Mouse (Mus musculus) erythroblast, embryonic 14.5 days (primary cell): Measurements from ENCODE around the gene Pard3b. TPM values are rescaled to one million over a fixed set of nuclear protein-coding genes. Genes with fewer than 3 reads are reported as not detected.

Source experiments
- H3K27me3 ChIP-seq: 2 replicates; pipeline ENCODE4 v1.6.1; 2012; ENCODE audit warnings: inconsistent platforms; ENCODE audit not compliant: control insufficient read depth
- H3K36me3 ChIP-seq: 2 replicates; pipeline ENCODE4 v1.6.1; 2012; ENCODE audit warnings: mild to moderate bottlenecking, inconsistent platforms; ENCODE audit not compliant: control insufficient read depth
- H3K4me1 ChIP-seq: 2 replicates; pipeline ENCODE4 v1.6.1; 2012; ENCODE audit warnings: inconsistent platforms; ENCODE audit not compliant: control insufficient read depth
- H3K4me3 ChIP-seq: replicated peaks from 2 replicates; pipeline ENCODE3; 2012; ENCODE audit warnings: moderate library complexity, mild to moderate bottlenecking, inconsistent platforms
- H3K9me3 ChIP-seq: 2 replicates; pipeline ENCODE4 v1.6.1; 2012; ENCODE audit warnings: low read length, inconsistent platforms, mixed read lengths; ENCODE audit not compliant: control insufficient read depth
- GATA1 ChIP-seq: IDR thresholded peaks from 2 replicates; pipeline ENCODE4 v1.6.1; 2012; ENCODE audit warnings: low read length, inconsistent platforms, mixed read lengths
- TAL1 ChIP-seq: IDR thresholded peaks from 3 replicates; pipeline ENCODE4 v1.6.1; 2012; ENCODE audit warnings: low read length, inconsistent platforms, mixed read lengths
- polyA plus RNA-seq: library from polyadenylated mRNA; stranded (reverse); fragments of >175 nt; gene quantifications from 2 replicates; pipeline ENCODE4 v1.2.3, GENCODE M21; 2012

Gene Pard3b
- polyA plus RNA-seq, 1 experiment: not detected

- Histone ChIP-seq H3K9me3 (no peaks in the 10 kb centered on the region), H3K4me1 (no peaks in the 10 kb centered on the region), H3K36me3 (no peaks in the 10 kb centered on the region), H3K4me3 (no peak overlapping the region), H3K27me3 (no peaks in the 10 kb centered on the region)
- no peak for TF ChIP-seq GATA1
- no peak for TF ChIP-seq TAL1
These were observed 709.7 kb downstream of the Pard3b start for GRCm38 (mm10) chr1:62348371-62348770.

GRCm38 (mm10) chr1:62355496-62355895 lies 716.9 kb downstream of the Pard3b start:
- Histone ChIP-seq H3K36me3 (no peaks in the 10 kb centered on the region), H3K4me3 (no peak overlapping the region), H3K4me1 (no peaks in the 10 kb centered on the region), H3K9me3 (no peaks in the 10 kb centered on the region), H3K27me3 (no peaks in the 10 kb centered on the region)
- TF ChIP-seq GATA1 (no peak), TAL1 (no peak)

- Histone ChIP-seq H3K27me3 (no peaks in the 10 kb centered on the region), H3K9me3 (no peaks in the 10 kb centered on the region), H3K4me1 (no peaks in the 10 kb centered on the region), H3K36me3 (no peaks in the 10 kb centered on the region), H3K4me3 (no peak overlapping the region)
- TF ChIP-seq GATA1: no peak
- TF ChIP-seq TAL1: no peak
These were observed 735.9 kb downstream of the Pard3b start for GRCm38 (mm10) chr1:62374427-62375050.

GRCm38 (mm10) chr1:62378335-62378734 lies 739.7 kb downstream of the Pard3b start:
- Histone ChIP-seq H3K36me3 (no peaks in the 10 kb centered on the region), H3K4me1 (peaks cover 9% of the 10 kb centered on the region), H3K4me3 (no peak overlapping the region), H3K27me3 (no peaks in the 10 kb centered on the region), H3K9me3 (no peaks in the 10 kb centered on the region)
- TF ChIP-seq GATA1 (no peak), TAL1 (no peak)

- Histone ChIP-seq H3K27me3 (no peaks in the 10 kb centered on the region), H3K9me3 (no peaks in the 10 kb centered on the region), H3K36me3 (no peaks in the 10 kb centered on the region), H3K4me3 (no peak overlapping the region), H3K4me1 (peaks cover 16% of the 10 kb centered on the region)
- no peak for TF ChIP-seq TAL1
- peak; percentile 16; the same call in 1 of the 2 replicates for TF ChIP-seq GATA1
These were observed 744.3 kb downstream of the Pard3b start for GRCm38 (mm10) chr1:62382807-62383514.

- Histone ChIP-seq H3K9me3 (no peaks in the 10 kb centered on the region), H3K4me1 (peaks cover 16% of the 10 kb centered on the region), H3K27me3 (no peaks in the 10 kb centered on the region), H3K4me3 (no peak overlapping the region), H3K36me3 (no peaks in the 10 kb centered on the region)
- TF ChIP-seq GATA1 (no peak), TAL1 (no peak)
These were observed 745.6 kb downstream of the Pard3b start for GRCm38 (mm10) chr1:62384241-62384640.

GRCm38 (mm10) chr1:62388013-62388412 lies 749.4 kb downstream of the Pard3b start:
- TF ChIP-seq TAL1 (no peak), GATA1 (no peak)
- H3K36me3 ChIP-seq: no peaks in the 10 kb centered on the region
- peaks cover 11% of the 10 kb centered on the region for H3K4me1 ChIP-seq
- H3K9me3 ChIP-seq: no peaks in the 10 kb centered on the region
- no peak overlapping the region for H3K4me3 ChIP-seq
- H3K27me3 ChIP-seq: no peaks in the 10 kb centered on the region

GRCm38 (mm10) chr1:62392863-62393262 lies 754.2 kb downstream of the Pard3b start:
- Histone ChIP-seq H3K27me3 (no peaks in the 10 kb centered on the region), H3K4me1 (no peaks in the 10 kb centered on the region), H3K4me3 (no peak overlapping the region), H3K9me3 (no peaks in the 10 kb centered on the region), H3K36me3 (no peaks in the 10 kb centered on the region)
- TF ChIP-seq TAL1 (no peak), GATA1 (no peak)

- Histone ChIP-seq H3K4me1 (no peaks in the 10 kb centered on the region), H3K36me3 (no peaks in the 10 kb centered on the region), H3K27me3 (no peaks in the 10 kb centered on the region), H3K9me3 (no peaks in the 10 kb centered on the region), H3K4me3 (no peak overlapping the region)
- TF ChIP-seq GATA1 (no peak), TAL1 (no peak)
These were observed 755.9 kb downstream of the Pard3b start for GRCm38 (mm10) chr1:62394555-62394954.

GRCm38 (mm10) chr1:62398261-62398660 lies 759.6 kb downstream of the Pard3b start:
- Histone ChIP-seq H3K4me3 (no peak overlapping the region), H3K4me1 (no peaks in the 10 kb centered on the region), H3K36me3 (no peaks in the 10 kb centered on the region), H3K9me3 (no peaks in the 10 kb centered on the region), H3K27me3 (no peaks in the 10 kb centered on the region)
- TF ChIP-seq TAL1: no peak
- TF ChIP-seq GATA1: no peak
